Mouse (Mus musculus) liver, adult 2 months (tissue): ENCODE results near the gene Dnaja3. TPM values are rescaled to one million over a fixed set of nuclear protein-coding genes. Genes with fewer than 3 reads are reported as not detected.

Experiments
- DNase-seq: peaks from one replicate; pipeline ENCODE4 v3.0.0-alpha.2; 2011; ENCODE audit warnings: low read depth, low spot score; ENCODE audit errors: extremely low read depth
- H3K27ac ChIP-seq: fragments of 200-500 bp; replicated peaks from 2 replicates; pipeline ENCODE4 v1.5.1; 2012; ENCODE audit warnings: low read depth, mild to moderate bottlenecking, control low read depth, inconsistent platforms, low read length; ENCODE audit not compliant: insufficient read depth
- H3K27me3 ChIP-seq: fragments of 200-500 bp; 2 replicates; pipeline ENCODE4 v1.6.1; 2012; ENCODE audit warnings: mild to moderate bottlenecking, moderate library complexity, low read length, inconsistent platforms; ENCODE audit not compliant: control insufficient read depth, insufficient read depth
- H3K36me3 ChIP-seq: fragments of 200-500 bp; 2 replicates; pipeline ENCODE4 v1.6.1; 2012; ENCODE audit warnings: low read length, inconsistent platforms; ENCODE audit not compliant: control insufficient read depth, insufficient read depth
- H3K4me1 ChIP-seq: fragments of 200-500 bp; 2 replicates; pipeline ENCODE4 v1.6.1; 2011; ENCODE audit warnings: low read length; ENCODE audit not compliant: control insufficient read depth, insufficient read depth
- H3K4me3 ChIP-seq: fragments of 200-500 bp; 2 replicates; pipeline ENCODE4 v1.5.1; 2011; ENCODE audit warnings: low read depth, mild to moderate bottlenecking, control low read depth, low read length, moderate library complexity; ENCODE audit not compliant: insufficient read depth
- H3K79me2 ChIP-seq: fragments of 200-500 bp; 2 replicates; pipeline ENCODE4 v1.6.1; 2012; ENCODE audit warnings: inconsistent platforms, mild to moderate bottlenecking, low read length, moderate library complexity; ENCODE audit not compliant: control insufficient read depth, insufficient read depth
- H3K9ac ChIP-seq: fragments of 200-500 bp; 2 replicates; pipeline ENCODE4 v1.6.1; 2012; ENCODE audit warnings: low read depth, mild to moderate bottlenecking, control low read depth, inconsistent platforms, low read length
- CTCF ChIP-seq: fragments of 200-500 bp; IDR thresholded peaks from 2 replicates; pipeline ENCODE4 v1.5.1; 2011; ENCODE audit warnings: low read depth, low read length, control low read depth
- POLR2A ChIP-seq: fragments of 200-500 bp; IDR thresholded peaks from 2 replicates; pipeline ENCODE4 v1.6.1; 2011; ENCODE audit warnings: low read length, control low read depth; ENCODE audit not compliant: insufficient read depth; ENCODE audit errors: extremely low read depth
- WGBS: fragments of 180-500 bp; shearing (Covaris S2); methylation state at CpG from one replicate; pipeline ENCODE4 v1.1.7; 2018; 5-methylcytosine and 5-hydroxymethylcytosine counted together
- polyA plus RNA-seq: library from polyadenylated mRNA; depleted of rRNA; stranded (reverse); fragments of >200 nt; gene quantifications from 2 replicates; pipeline ENCODE4 v1.2.3, GENCODE M21; 2012
- total RNA-seq: library from RNA; depleted of rRNA; stranded (reverse); fragments of >200 nt; gene quantifications from 2 replicates; pipeline ENCODE4 v1.2.3, GENCODE M21; 2014

The Dnaja3 gene
- total and polyA plus RNA-seq, 2 experiments: 37.7 to 76.3 TPM

DNA sequence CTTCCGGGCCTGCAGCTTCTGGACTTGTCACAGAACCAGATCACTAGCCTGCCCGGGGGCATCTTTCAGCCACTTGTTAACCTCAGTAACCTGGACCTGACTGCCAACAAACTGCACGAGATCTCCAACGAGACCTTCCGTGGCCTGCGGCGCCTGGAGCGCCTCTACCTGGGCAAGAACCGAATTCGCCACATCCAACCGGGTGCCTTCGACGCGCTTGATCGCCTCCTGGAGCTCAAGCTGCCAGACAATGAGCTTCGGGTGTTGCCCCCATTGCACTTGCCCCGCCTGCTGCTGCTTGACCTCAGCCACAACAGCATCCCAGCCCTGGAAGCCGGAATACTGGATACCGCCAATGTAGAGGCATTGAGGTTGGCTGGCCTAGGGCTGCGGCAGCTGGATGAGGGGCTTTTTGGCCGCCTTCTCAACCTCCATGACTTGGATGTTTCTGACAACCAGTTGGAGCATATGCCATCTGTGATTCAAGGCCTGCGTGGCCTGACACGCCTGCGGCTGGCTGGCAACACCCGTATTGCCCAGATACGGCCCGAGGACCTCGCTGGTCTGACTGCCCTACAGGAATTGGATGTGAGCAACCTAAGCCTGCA, 8.7 kb downstream of the Dnaja3 start:
- no peaks in the 10 kb centered on the region for H3K27me3 ChIP-seq
- peaks cover 24% of the 10 kb centered on the region for H3K4me1 ChIP-seq
- TF ChIP-seq POLR2A (no peak), CTCF (no peak)
- no peak overlapping the region for H3K9ac ChIP-seq
- WGBS: 93% methylated on average over 28 of the region's 28 CpGs
- H3K79me2 ChIP-seq: peaks cover 33% of the 10 kb centered on the region
- H3K27ac ChIP-seq: no peak overlapping the region
- peaks cover 4% of the 10 kb centered on the region; the same call in 1 of the 2 replicates for H3K36me3 ChIP-seq
- DNase-seq: no peak
- H3K4me3 ChIP-seq: no peak overlapping the region

GRCm38 (mm10) chr16:4649211-4649610, 9.4 kb downstream of the Dnaja3 start:
- no peak overlapping the region for H3K9ac ChIP-seq
- H3K4me3 ChIP-seq: no peak overlapping the region
- 90% methylated on average over 5 of the region's 5 CpGs for WGBS
- H3K36me3 ChIP-seq: peaks cover 4% of the 10 kb centered on the region; the same call in 1 of the 2 replicates
- H3K27me3 ChIP-seq: no peaks in the 10 kb centered on the region
- TF ChIP-seq POLR2A (no peak), CTCF (no peak)
- peaks cover 29% of the 10 kb centered on the region for H3K79me2 ChIP-seq
- DNase-seq: no peak
- peaks cover 19% of the 10 kb centered on the region for H3K4me1 ChIP-seq
- H3K27ac ChIP-seq: no peak overlapping the region

DNA sequence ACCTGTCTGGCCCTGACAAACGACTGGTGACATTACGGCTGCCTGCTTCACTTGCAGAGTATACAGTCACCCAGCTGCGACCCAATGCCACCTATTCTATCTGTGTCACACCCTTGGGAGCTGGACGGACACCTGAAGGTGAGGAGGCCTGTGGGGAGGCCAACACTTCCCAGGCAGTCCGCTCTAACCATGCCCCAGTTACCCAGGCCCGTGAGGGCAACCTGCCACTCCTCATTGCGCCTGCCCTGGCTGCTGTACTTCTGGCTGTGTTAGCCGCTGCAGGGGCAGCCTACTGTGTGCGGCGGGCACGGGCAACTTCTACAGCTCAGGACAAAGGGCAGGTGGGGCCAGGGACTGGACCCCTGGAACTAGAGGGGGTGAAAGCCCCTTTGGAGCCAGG, 9.9 kb downstream of the Dnaja3 start:
- Histone ChIP-seq H3K36me3 (peaks cover 4% of the 10 kb centered on the region; the same call in 1 of the 2 replicates), H3K79me2 (peaks cover 24% of the 10 kb centered on the region), H3K9ac (no peak overlapping the region), H3K4me1 (peaks cover 17% of the 10 kb centered on the region), H3K4me3 (no peak overlapping the region), H3K27me3 (no peaks in the 10 kb centered on the region), H3K27ac (no peak overlapping the region)
- no peak for DNase-seq
- TF ChIP-seq POLR2A (no peak), CTCF (no peak)
- WGBS: 87% methylated on average over 11 of the region's 11 CpGs

DNA sequence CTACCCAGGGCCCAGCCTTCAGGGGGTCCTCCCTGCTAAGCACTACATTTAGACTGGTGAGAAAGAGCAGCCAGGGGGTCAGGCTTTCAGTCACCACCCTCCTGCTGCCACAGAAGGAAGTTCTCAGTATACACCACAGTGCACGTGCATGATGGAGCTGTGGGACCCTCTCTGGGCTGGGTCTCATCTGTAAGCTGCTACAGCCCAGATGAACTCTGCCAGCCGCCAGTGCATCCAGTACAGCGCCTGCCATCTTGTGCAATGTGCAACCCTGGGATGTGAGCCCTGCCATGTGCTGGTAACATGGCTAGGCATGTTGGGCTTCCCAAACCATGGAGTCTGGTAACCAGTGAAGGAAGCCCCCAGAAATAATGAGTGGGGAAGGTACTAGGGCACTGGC, 10.4 kb downstream of the Dnaja3 start:
- no peak overlapping the region for H3K4me3 ChIP-seq
- H3K4me1 ChIP-seq: peaks cover 17% of the 10 kb centered on the region
- no peaks in the 10 kb centered on the region for H3K27me3 ChIP-seq
- TF ChIP-seq CTCF (no peak), POLR2A (no peak)
- no peak overlapping the region for H3K9ac ChIP-seq
- no peak for DNase-seq
- peaks cover 4% of the 10 kb centered on the region; the same call in 1 of the 2 replicates for H3K36me3 ChIP-seq
- peaks cover 24% of the 10 kb centered on the region for H3K79me2 ChIP-seq
- 90% methylated on average over 3 of the region's 3 CpGs for WGBS
- no peak overlapping the region for H3K27ac ChIP-seq

- no peak for DNase-seq
- TF ChIP-seq CTCF: no peak
- no peak for TF ChIP-seq POLR2A
- no peaks in the 10 kb centered on the region for H3K27me3 ChIP-seq
- peaks cover 20% of the 10 kb centered on the region for H3K4me1 ChIP-seq
- no peak overlapping the region for H3K27ac ChIP-seq
- no peak overlapping the region for H3K4me3 ChIP-seq
- no peak overlapping the region for H3K9ac ChIP-seq
- WGBS: 85% methylated on average over 1 of the region's 1 CpGs
- peaks cover 19% of the 10 kb centered on the region for H3K79me2 ChIP-seq
- H3K36me3 ChIP-seq: peaks cover 4% of the 10 kb centered on the region; the same call in 1 of the 2 replicates
These were observed 11.3 kb downstream of the Dnaja3 start for GRCm38 (mm10) chr16:4651081-4651480.

DNA sequence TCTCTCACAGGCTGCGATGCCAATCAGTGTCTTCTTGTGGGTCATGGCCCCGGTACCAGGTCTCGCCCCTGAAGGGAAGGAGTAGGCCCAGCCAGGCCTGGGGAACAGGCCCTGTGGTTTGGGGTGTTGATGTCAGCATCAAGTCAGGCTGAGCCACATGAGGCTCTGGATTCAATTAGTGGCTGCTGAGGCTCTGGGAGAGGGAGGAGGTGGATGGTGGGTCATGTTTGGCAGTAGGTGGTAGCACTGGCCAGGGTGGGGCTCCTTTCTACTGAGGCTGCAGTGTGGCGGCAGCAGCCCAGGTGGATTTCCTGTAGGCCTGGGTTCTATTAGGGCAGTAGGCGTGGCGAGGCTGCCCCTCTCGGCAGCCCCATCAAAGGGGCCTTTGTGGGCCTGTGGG, 11.8 kb downstream of the Dnaja3 start:
- H3K9ac ChIP-seq: no peak overlapping the region
- H3K27ac ChIP-seq: no peak overlapping the region
- H3K4me1 ChIP-seq: peaks cover 20% of the 10 kb centered on the region
- WGBS: 90% methylated on average over 7 of the region's 7 CpGs
- DNase-seq: no peak
- peaks cover 17% of the 10 kb centered on the region for H3K79me2 ChIP-seq
- H3K36me3 ChIP-seq: peaks cover 4% of the 10 kb centered on the region; the same call in 1 of the 2 replicates
- no peak for TF ChIP-seq CTCF
- no peak for TF ChIP-seq POLR2A
- H3K27me3 ChIP-seq: no peaks in the 10 kb centered on the region
- no peak overlapping the region for H3K4me3 ChIP-seq
